Mouse (Mus musculus): ENCODE data around the gene Mospd3. TPM values are rescaled to one million over a fixed set of nuclear protein-coding genes. Genes with fewer than 3 reads are reported as not detected.

The Mospd3 gene
- polyA plus RNA-seq, 1 experiment from 2014 or later = 32.1 TPM

DNA sequence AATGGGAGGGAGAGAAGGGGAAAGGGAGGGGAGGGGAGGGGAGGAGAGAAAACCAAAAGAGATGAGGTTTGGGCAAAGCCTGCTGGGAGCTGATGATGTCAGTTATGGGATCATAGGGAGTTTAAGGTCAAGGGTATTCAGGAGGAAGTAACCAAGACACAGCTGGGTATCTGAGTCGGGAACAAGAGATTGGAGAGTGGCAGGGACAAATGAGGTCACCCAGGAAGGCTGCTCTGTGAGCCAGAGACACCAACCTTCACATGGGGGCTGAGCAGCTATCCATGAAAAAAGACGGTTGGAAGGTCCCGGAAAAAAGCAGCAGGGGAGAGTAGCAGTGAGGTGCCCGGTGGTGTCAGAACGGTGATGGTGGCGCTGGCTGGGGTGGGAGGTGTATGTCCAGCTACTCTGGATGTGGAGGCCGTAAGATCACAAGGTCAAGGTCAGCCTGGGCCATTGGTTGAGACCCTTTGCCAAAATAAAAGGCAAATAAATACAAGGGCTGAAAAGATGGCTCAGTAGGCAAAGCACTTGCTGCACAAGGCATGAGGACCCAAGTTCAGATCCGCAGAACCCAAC, 32.5 kb downstream of the Mospd3 start:
- WGBS = 76% methylated on average over 8 of the region's 8 CpGs
- TF ChIP-seq EP300 (IDR thresholded peaks at IDR 0.05) (no peak), CTCF (IDR thresholded peaks at IDR 0.05) (no peak)
- no peak overlapping the region for H3K9ac ChIP-seq (replicated peaks; ENCODE audit: low read depth)

DNA sequence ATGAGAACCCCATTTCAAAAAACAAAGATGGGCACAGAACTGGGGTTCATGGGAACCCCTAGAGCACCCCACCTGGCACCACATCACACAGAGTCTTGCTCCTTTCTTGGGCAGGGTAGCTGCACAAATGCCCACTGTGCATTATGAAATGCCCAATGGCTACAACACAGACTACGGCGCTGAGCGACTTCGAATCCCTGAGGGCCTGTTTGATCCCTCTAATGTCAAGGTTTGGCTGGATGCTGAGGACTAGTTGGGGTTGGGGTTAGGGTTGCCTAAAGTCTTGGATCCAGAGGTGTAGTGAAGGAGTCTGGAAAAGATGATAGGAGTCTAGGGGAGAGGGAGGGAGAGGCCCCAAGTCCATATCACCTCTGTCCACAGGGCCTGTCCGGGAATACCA, 34.4 kb downstream of the Mospd3 start:
- H3K4me2 ChIP-seq (replicated peaks; ENCODE audit: low read depth, low read length) = no peak overlapping the region
- H3K4me1 ChIP-seq (ENCODE audit: insufficient read depth, low read depth, low read length) = 0 out of 2 replicates have a peak, but pooled peaks cover 3% of the 10 kb centered on the region
- H3K27me3 ChIP-seq (replicated peaks; ENCODE audit: insufficient read depth, low read length) = no peaks in the 10 kb centered on the region
- ATAC-seq = no peak
- no peak overlapping the region for H3K27ac ChIP-seq (ENCODE audit: low read length)
- WGBS = 88% methylated on average over 5 of the region's 5 CpGs
- H3K36me3 ChIP-seq (ENCODE audit: insufficient read depth, low read length) = no peaks in the 10 kb centered on the region
- H3K4me3 ChIP-seq (ENCODE audit: low read depth, low read length) = no peak overlapping the region
- TF ChIP-seq CTCF (IDR thresholded peaks at IDR 0.05) = no peak
- no peak for TF ChIP-seq EP300 (IDR thresholded peaks at IDR 0.05)
- DNase-seq (ENCODE audit: low spot score) = no peak
- no peaks in the 10 kb centered on the region for H3K9me3 ChIP-seq (ENCODE audit: low read length)
- no peak overlapping the region for H3K9ac ChIP-seq (replicated peaks; ENCODE audit: low read depth)

More for the DNA sequence above, 32.5 kb downstream of the Mospd3 start:
- Histone ChIP-seq H3K27ac (ENCODE audit: low read length) (no peak overlapping the region), H3K27me3 (replicated peaks; ENCODE audit: insufficient read depth, low read length) (no peaks in the 10 kb centered on the region), H3K36me3 (ENCODE audit: insufficient read depth, low read length) (no peaks in the 10 kb centered on the region), H3K4me2 (replicated peaks; ENCODE audit: low read depth, low read length) (no peak overlapping the region), H3K4me3 (ENCODE audit: low read depth, low read length) (no peak overlapping the region), H3K9me3 (ENCODE audit: low read length) (no peaks in the 10 kb centered on the region), H3K4me1 (ENCODE audit: insufficient read depth, low read depth, low read length) (0 out of 2 replicates have a peak, but pooled peaks cover 3% of the 10 kb centered on the region)
- ATAC-seq (no peak), DNase-seq (ENCODE audit: low spot score) (no peak)

DNA sequence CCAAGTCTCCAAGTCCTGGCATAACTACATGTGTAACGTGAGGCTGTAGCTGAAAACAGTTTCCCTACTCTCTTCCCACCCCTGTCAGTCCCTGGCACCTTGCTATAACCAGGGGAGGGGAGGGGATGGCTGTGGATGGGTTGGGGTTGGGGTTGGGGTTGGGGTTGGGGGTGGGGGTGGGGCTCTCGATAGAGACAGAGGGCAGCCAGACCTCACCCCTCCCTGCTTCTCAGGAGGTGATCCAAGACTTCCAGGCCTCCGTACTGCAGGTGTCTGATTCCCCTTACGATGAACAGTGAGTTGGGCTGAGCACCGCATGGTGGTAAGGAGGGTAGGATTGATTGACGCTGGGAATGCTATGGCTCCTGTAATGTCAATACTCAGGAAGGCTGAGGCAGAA, 35.1 kb downstream of the Mospd3 start:
- Histone ChIP-seq H3K27me3 (replicated peaks; ENCODE audit: insufficient read depth, low read length) (no peaks in the 10 kb centered on the region), H3K9me3 (ENCODE audit: low read length) (no peaks in the 10 kb centered on the region), H3K4me1 (ENCODE audit: insufficient read depth, low read depth, low read length) (0 out of 2 replicates have a peak, but pooled peaks cover 3% of the 10 kb centered on the region), H3K27ac (ENCODE audit: low read length) (no peak overlapping the region), H3K4me2 (replicated peaks; ENCODE audit: low read depth, low read length) (no peak overlapping the region), H3K36me3 (ENCODE audit: insufficient read depth, low read length) (no peaks in the 10 kb centered on the region), H3K4me3 (ENCODE audit: low read depth, low read length) (no peak overlapping the region), H3K9ac (replicated peaks; ENCODE audit: low read depth) (no peak overlapping the region)
- WGBS = 67% methylated on average over 6 of the region's 6 CpGs
- no peak for ATAC-seq
- DNase-seq (ENCODE audit: low spot score) = no peak
- no peak for TF ChIP-seq CTCF (IDR thresholded peaks at IDR 0.05)
- TF ChIP-seq EP300 (IDR thresholded peaks at IDR 0.05) = no peak

DNA sequence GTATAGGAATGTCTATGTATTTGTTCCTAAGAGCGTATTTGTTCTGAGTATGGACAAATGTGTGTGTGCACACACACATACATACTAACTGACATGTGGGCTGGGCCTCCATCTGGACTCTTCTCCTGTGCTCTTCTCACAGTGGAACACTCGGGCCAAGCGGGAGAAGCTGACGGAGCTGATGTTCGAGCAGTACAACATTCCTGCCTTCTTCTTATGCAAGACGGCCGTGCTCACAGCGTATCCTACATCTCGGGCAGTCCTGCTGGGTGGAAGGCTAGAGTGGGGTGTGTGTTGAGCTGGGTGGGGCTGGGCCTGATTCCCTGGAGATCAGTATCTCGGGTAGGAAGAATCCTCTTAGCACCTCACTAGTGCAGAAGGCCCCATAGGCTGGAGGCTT, 37.9 kb downstream of the Mospd3 start:
- 56% methylated on average over 10 of the region's 10 CpGs for WGBS
- H3K27me3 ChIP-seq (replicated peaks; ENCODE audit: insufficient read depth, low read length) = no peaks in the 10 kb centered on the region
- no peak overlapping the region for H3K27ac ChIP-seq (ENCODE audit: low read length)
- H3K9ac ChIP-seq (replicated peaks; ENCODE audit: low read depth) = no peak overlapping the region
- DNase-seq (ENCODE audit: low spot score) = no peak
- no peak overlapping the region for H3K4me3 ChIP-seq (ENCODE audit: low read depth, low read length)
- H3K4me2 ChIP-seq (replicated peaks; ENCODE audit: low read depth, low read length) = no peak overlapping the region
- H3K36me3 ChIP-seq (ENCODE audit: insufficient read depth, low read length) = no peaks in the 10 kb centered on the region
- TF ChIP-seq CTCF (IDR thresholded peaks at IDR 0.05) = no peak
- no peak for TF ChIP-seq EP300 (IDR thresholded peaks at IDR 0.05)
- H3K9me3 ChIP-seq (ENCODE audit: low read length) = no peaks in the 10 kb centered on the region
- no peak for ATAC-seq
- H3K4me1 ChIP-seq (ENCODE audit: insufficient read depth, low read depth, low read length) = no peaks in the 10 kb centered on the region

DNA sequence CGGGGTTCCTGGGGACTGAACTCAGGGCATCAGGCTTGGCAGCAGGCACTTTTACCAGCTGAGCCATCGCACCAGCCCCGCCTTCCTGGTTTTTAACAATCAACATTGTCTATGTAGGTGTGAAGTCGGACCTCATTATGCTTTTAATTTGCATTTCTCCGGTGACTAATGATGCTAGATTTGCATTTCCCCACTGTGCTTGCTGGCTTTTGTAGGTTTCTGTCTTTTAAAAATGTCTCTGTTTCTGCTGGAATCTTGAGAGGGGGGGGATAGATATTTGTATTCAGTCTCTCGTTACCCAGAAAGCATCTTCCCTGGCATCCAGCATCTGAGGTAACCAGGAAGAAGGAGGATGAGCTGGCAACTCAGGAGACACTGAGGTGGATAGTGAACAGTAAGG, 39.3 kb downstream of the Mospd3 start:
- H3K36me3 ChIP-seq (ENCODE audit: insufficient read depth, low read length) = no peaks in the 10 kb centered on the region
- no peaks in the 10 kb centered on the region for H3K9me3 ChIP-seq (ENCODE audit: low read length)
- no peak for DNase-seq (ENCODE audit: low spot score)
- H3K4me2 ChIP-seq (replicated peaks; ENCODE audit: low read depth, low read length) = no peak overlapping the region
- no peak overlapping the region for H3K4me3 ChIP-seq (ENCODE audit: low read depth, low read length)
- H3K9ac ChIP-seq (replicated peaks; ENCODE audit: low read depth) = no peak overlapping the region
- no peaks in the 10 kb centered on the region for H3K27me3 ChIP-seq (replicated peaks; ENCODE audit: insufficient read depth, low read length)
- ATAC-seq = no peak
- no peak for TF ChIP-seq CTCF (IDR thresholded peaks at IDR 0.05)
- no peak for TF ChIP-seq EP300 (IDR thresholded peaks at IDR 0.05)
- no peak overlapping the region for H3K27ac ChIP-seq (ENCODE audit: low read length)
- 58% methylated on average over 6 of the region's 6 CpGs for WGBS
- H3K4me1 ChIP-seq (ENCODE audit: insufficient read depth, low read depth, low read length) = no peaks in the 10 kb centered on the region

DNA sequence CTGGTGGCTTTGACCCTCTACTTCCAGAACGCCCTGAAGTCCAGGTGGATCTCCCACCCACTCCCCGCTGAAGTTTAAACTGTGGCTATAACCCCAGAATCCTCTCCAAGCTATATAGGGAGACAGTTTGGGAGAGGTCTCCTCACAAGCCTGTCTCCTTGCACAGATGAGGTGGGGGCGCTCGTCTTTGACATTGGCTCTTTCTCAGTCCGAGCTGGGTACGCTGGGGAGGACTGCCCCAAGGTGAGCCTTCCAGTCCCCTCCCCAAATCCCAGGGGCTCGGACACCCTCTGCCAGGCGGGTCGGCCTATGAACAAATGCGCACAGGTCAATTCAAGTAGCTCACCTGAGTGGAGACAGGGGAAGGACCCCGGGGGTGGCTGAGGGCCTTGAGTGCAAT, 47.0 kb downstream of the Mospd3 start:
- Histone ChIP-seq H3K4me3 (ENCODE audit: low read depth, low read length) (no peak overlapping the region), H3K4me1 (ENCODE audit: insufficient read depth, low read depth, low read length) (no peaks in the 10 kb centered on the region), H3K9ac (replicated peaks; ENCODE audit: low read depth) (no peak overlapping the region), H3K9me3 (ENCODE audit: low read length) (no peaks in the 10 kb centered on the region), H3K36me3 (ENCODE audit: insufficient read depth, low read length) (no peaks in the 10 kb centered on the region), H3K4me2 (replicated peaks; ENCODE audit: low read depth, low read length) (no peak overlapping the region), H3K27me3 (replicated peaks; ENCODE audit: insufficient read depth, low read length) (0 out of 2 replicates have a peak, but pooled peaks cover 6% of the 10 kb centered on the region), H3K27ac (ENCODE audit: low read length) (no peak overlapping the region)
- TF ChIP-seq EP300 (IDR thresholded peaks at IDR 0.05) (no peak), CTCF (IDR thresholded peaks at IDR 0.05) (no peak)
- no peak for DNase-seq (ENCODE audit: low spot score)
- WGBS = 42% methylated on average over 11 of the region's 11 CpGs
- no peak for ATAC-seq
